Mouse (Mus musculus): ENCODE measurements around the gene Ruvbl2. TPM values are rescaled to one million over a fixed set of nuclear protein-coding genes. Genes with fewer than 3 reads are reported as not detected.

Gene Ruvbl2
- polyA plus RNA-seq, 1 experiment from 2014 or later: 173 TPM

GRCm38 (mm10) chr7:45386077-45386476 is 51.8 kb downstream of the Ruvbl2 start:
- Histone ChIP-seq H3K27me3 (ENCODE audit: insufficient read depth, low read length) (no peaks in the 10 kb centered on the region), H3K27ac (ENCODE audit: low read length) (no peak overlapping the region), H3K36me3 (ENCODE audit: insufficient read depth, low read length) (peaks cover 95% of the 10 kb centered on the region), H3K9me3 (ENCODE audit: low read length) (no peaks in the 10 kb centered on the region), H3K4me2 (replicated peaks; ENCODE audit: low read depth, low read length) (no peak overlapping the region), H3K9ac (replicated peaks; ENCODE audit: low read length) (no peak overlapping the region), H3K4me3 (ENCODE audit: low read length) (no peak overlapping the region), H3K4me1 (ENCODE audit: insufficient read depth, low read length) (no peaks in the 10 kb centered on the region)
- 82% methylated on average over 3 of the region's 3 CpGs for WGBS
- no peak for ATAC-seq (ENCODE audit: low FRiP score, low TSS enrichment)

- peaks cover 67% of the 10 kb centered on the region for H3K36me3 ChIP-seq (ENCODE audit: insufficient read depth, low read length)
- no peaks in the 10 kb centered on the region for H3K27me3 ChIP-seq (ENCODE audit: insufficient read depth, low read length)
- no peak overlapping the region for H3K27ac ChIP-seq (ENCODE audit: low read length)
- WGBS: 90% methylated on average over 1 of the region's 1 CpGs
- H3K4me1 ChIP-seq (ENCODE audit: insufficient read depth, low read length): 0 out of 2 replicates have a peak, but pooled peaks cover under 1% of the 10 kb centered on the region
- no peak overlapping the region for H3K4me3 ChIP-seq (ENCODE audit: low read length)
- H3K9me3 ChIP-seq (ENCODE audit: low read length): no peaks in the 10 kb centered on the region
- ATAC-seq (ENCODE audit: low FRiP score, low TSS enrichment): no peak
- no peak overlapping the region for H3K4me2 ChIP-seq (replicated peaks; ENCODE audit: low read depth, low read length)
- no peak overlapping the region for H3K9ac ChIP-seq (replicated peaks; ENCODE audit: low read length)
These were observed 61.8 kb downstream of the Ruvbl2 start for GRCm38 (mm10) chr7:45376057-45376456.

GRCm38 (mm10) chr7:45374620-45375019 is 63.3 kb downstream of the Ruvbl2 start:
- no peaks in the 10 kb centered on the region for H3K9me3 ChIP-seq (ENCODE audit: low read length)
- WGBS: 91% methylated on average over 8 of the region's 8 CpGs
- peaks cover 54% of the 10 kb centered on the region for H3K36me3 ChIP-seq (ENCODE audit: insufficient read depth, low read length)

GRCm38 (mm10) chr7:45372371-45372770 is 65.5 kb downstream of the Ruvbl2 start:
- ATAC-seq (ENCODE audit: low FRiP score, low TSS enrichment): no peak
- H3K27me3 ChIP-seq (ENCODE audit: insufficient read depth, low read length): peaks cover 16% of the 10 kb centered on the region
- WGBS: 83% methylated on average over 5 of the region's 5 CpGs
- no peak overlapping the region for H3K4me3 ChIP-seq (ENCODE audit: low read length)
- no peak overlapping the region for H3K27ac ChIP-seq (ENCODE audit: low read length)
- peaks cover 20% of the 10 kb centered on the region for H3K4me1 ChIP-seq (ENCODE audit: insufficient read depth, low read length)
- no peak overlapping the region for H3K9ac ChIP-seq (replicated peaks; ENCODE audit: low read length)
- peaks cover 31% of the 10 kb centered on the region for H3K36me3 ChIP-seq (ENCODE audit: insufficient read depth, low read length)
- no peak overlapping the region for H3K4me2 ChIP-seq (replicated peaks; ENCODE audit: low read depth, low read length)
- H3K9me3 ChIP-seq (ENCODE audit: low read length): no peaks in the 10 kb centered on the region

More at GRCm38 (mm10) chr7:45374620-45375019, 63.3 kb downstream of the Ruvbl2 start:
- Histone ChIP-seq H3K4me3 (ENCODE audit: low read length) (no peak overlapping the region), H3K4me2 (replicated peaks; ENCODE audit: low read depth, low read length) (no peak overlapping the region), H3K9ac (replicated peaks; ENCODE audit: low read length) (no peak overlapping the region), H3K27me3 (ENCODE audit: insufficient read depth, low read length) (peaks cover 3% of the 10 kb centered on the region), H3K27ac (ENCODE audit: low read length) (no peak overlapping the region), H3K4me1 (ENCODE audit: insufficient read depth, low read length) (peaks cover 11% of the 10 kb centered on the region; the same call in 1 of the 2 replicates)
- no peak for ATAC-seq (ENCODE audit: low FRiP score, low TSS enrichment)

Small RNA genes lying within 50 kb of the gene (microRNA-seq; reads per million reads assigned to microRNA genes)
- 0.47 reads per million for gene Gm22133

Other genes with a start within 250 kb of the Ruvbl2 start
- gene Ccdc155, start 233.2 kb downstream of the Ruvbl2 start, polyA plus RNA-seq (2015; fragmentation: Nextera tagmentation; extraction: Ambion mirVana): 0.85 and 0.86 TPM in 2 replicates
- gene Dkkl1, start 225.9 kb downstream of the Ruvbl2 start, polyA plus RNA-seq (2015; fragmentation: Nextera tagmentation; extraction: Ambion mirVana): 0.78 TPM in 1 of 2 replicates, not detected in the other
- 195 and 203 TPM in 2 replicates for gene Tead2, start 222.3 kb downstream of the Ruvbl2 start, polyA plus RNA-seq (2015; fragmentation: Nextera tagmentation; extraction: Ambion mirVana)
- 1.0 and 1.1 TPM in 2 replicates for gene Cd37, start 199.0 kb downstream of the Ruvbl2 start, polyA plus RNA-seq (2015; fragmentation: Nextera tagmentation; extraction: Ambion mirVana)
- 0.28 and 0.30 TPM in 2 replicates for gene Slc6a16, start 197.0 kb downstream of the Ruvbl2 start, polyA plus RNA-seq (2015; fragmentation: Nextera tagmentation; extraction: Ambion mirVana)
- not detected in 2 replicates for gene Slc6a21, start 160.6 kb downstream of the Ruvbl2 start, polyA plus RNA-seq (2015; fragmentation: Nextera tagmentation; extraction: Ambion mirVana)
- gene Trpm4, start 104.3 kb downstream of the Ruvbl2 start, polyA plus RNA-seq (2015; fragmentation: Nextera tagmentation; extraction: Ambion mirVana): 22.3 and 23.6 TPM in 2 replicates
- gene Hrc, start 102.8 kb downstream of the Ruvbl2 start, polyA plus RNA-seq (2015; fragmentation: Nextera tagmentation; extraction: Ambion mirVana): 1.7 and 1.8 TPM in 2 replicates
- gene Ppfia3, start 71.1 kb downstream of the Ruvbl2 start, polyA plus RNA-seq (2015; fragmentation: Nextera tagmentation; extraction: Ambion mirVana): 5.1 and 6.3 TPM in 2 replicates
- gene Lin7b, start 67.5 kb downstream of the Ruvbl2 start, polyA plus RNA-seq (2015; fragmentation: Nextera tagmentation; extraction: Ambion mirVana): 1.7 and 1.9 TPM in 2 replicates
- 211 and 227 TPM in 2 replicates for gene Snrnp70, start 42.4 kb downstream of the Ruvbl2 start, polyA plus RNA-seq (2015; fragmentation: Nextera tagmentation; extraction: Ambion mirVana)
- not detected in 2 replicates for gene Kcna7, start 32.4 kb downstream of the Ruvbl2 start, polyA plus RNA-seq (2015; fragmentation: Nextera tagmentation; extraction: Ambion mirVana)
- gene Ntf5, start 24.4 kb downstream of the Ruvbl2 start, polyA plus RNA-seq (2015; fragmentation: Nextera tagmentation; extraction: Ambion mirVana): 1.5 and 1.6 TPM in 2 replicates
- not detected in 2 replicates for gene Lhb, start 17.3 kb downstream of the Ruvbl2 start, polyA plus RNA-seq (2015; fragmentation: Nextera tagmentation; extraction: Ambion mirVana)
- gene Gys1, start 3.3 kb downstream of the Ruvbl2 start, polyA plus RNA-seq (2015; fragmentation: Nextera tagmentation; extraction: Ambion mirVana): 51.1 and 51.7 TPM in 2 replicates
- gene Ftl1, start 21.8 kb upstream of the Ruvbl2 start, polyA plus RNA-seq (2015; fragmentation: Nextera tagmentation; extraction: Ambion mirVana): 5,149 and 5,628 TPM in 2 replicates
- 172 and 182 TPM in 2 replicates for gene Bax, start 28.8 kb upstream of the Ruvbl2 start, polyA plus RNA-seq (2015; fragmentation: Nextera tagmentation; extraction: Ambion mirVana)
- 0.80 and 1.1 TPM in 2 replicates for gene Tulp2, start 43.8 kb upstream of the Ruvbl2 start, polyA plus RNA-seq (2015; fragmentation: Nextera tagmentation; extraction: Ambion mirVana)
- gene Gm45808, start 48.7 kb upstream of the Ruvbl2 start, polyA plus RNA-seq (2015; fragmentation: Nextera tagmentation; extraction: Ambion mirVana): not detected in 2 replicates
- 2.4 and 3.3 TPM in 2 replicates for gene Dhdh, start 50.7 kb upstream of the Ruvbl2 start, polyA plus RNA-seq (2015; fragmentation: Nextera tagmentation; extraction: Ambion mirVana)
- 295 and 299 TPM in 2 replicates for gene Nucb1, start 72.3 kb upstream of the Ruvbl2 start, polyA plus RNA-seq (2015; fragmentation: Nextera tagmentation; extraction: Ambion mirVana)
- 24.3 and 24.8 TPM in 2 replicates for gene Ppp1r15a, start 88.2 kb upstream of the Ruvbl2 start, polyA plus RNA-seq (2015; fragmentation: Nextera tagmentation; extraction: Ambion mirVana)
- gene Plekha4, start 88.2 kb upstream of the Ruvbl2 start, polyA plus RNA-seq (2015; fragmentation: Nextera tagmentation; extraction: Ambion mirVana): 4.4 and 5.3 TPM in 2 replicates
- 13.5 and 15.5 TPM in 2 replicates for gene Hsd17b14, start 116.8 kb upstream of the Ruvbl2 start, polyA plus RNA-seq (2015; fragmentation: Nextera tagmentation; extraction: Ambion mirVana)
- gene Bcat2, start 132.1 kb upstream of the Ruvbl2 start, polyA plus RNA-seq (2015; fragmentation: Nextera tagmentation; extraction: Ambion mirVana): 87.9 and 93.2 TPM in 2 replicates
- not detected in 2 replicates for gene Fgf21, start 177.4 kb upstream of the Ruvbl2 start, polyA plus RNA-seq (2015; fragmentation: Nextera tagmentation; extraction: Ambion mirVana)
- gene Fut1, start 179.2 kb upstream of the Ruvbl2 start, polyA plus RNA-seq (2015; fragmentation: Nextera tagmentation; extraction: Ambion mirVana): 0.27 and 0.32 TPM in 2 replicates
- 0.13 and 0.14 TPM in 2 replicates for gene Izumo1, start 183.7 kb upstream of the Ruvbl2 start, polyA plus RNA-seq (2015; fragmentation: Nextera tagmentation; extraction: Ambion mirVana)
- gene Rasip1, start 189.4 kb upstream of the Ruvbl2 start, polyA plus RNA-seq (2015; fragmentation: Nextera tagmentation; extraction: Ambion mirVana): 11.6 and 13.0 TPM in 2 replicates
- gene Mamstr, start 201.9 kb upstream of the Ruvbl2 start, polyA plus RNA-seq (2015; fragmentation: Nextera tagmentation; extraction: Ambion mirVana): 8.0 and 9.0 TPM in 2 replicates
- gene Fut2, start 228.3 kb upstream of the Ruvbl2 start, polyA plus RNA-seq (2015; fragmentation: Nextera tagmentation; extraction: Ambion mirVana): 0.32 and 0.57 TPM in 2 replicates
- gene Ntn5, start 245.9 kb upstream of the Ruvbl2 start, polyA plus RNA-seq (2015; fragmentation: Nextera tagmentation; extraction: Ambion mirVana): 0.18 and 0.29 TPM in 2 replicates